Mouse (Mus musculus) spleen, adult 2 months (tissue): ENCODE measurements around the gene Gm35315.

Source experiments
- CTCF ChIP-seq: fragments of 200-500 bp; IDR thresholded peaks from 2 replicates; pipeline ENCODE4 v1.5.1; 2011; ENCODE audit warnings: mild to moderate bottlenecking, inconsistent platforms; ENCODE audit not compliant: insufficient read depth, insufficient read length, insufficient replicate concordance; ENCODE audit errors: extremely low read depth
- POLR2A ChIP-seq: fragments of 200-500 bp; IDR thresholded peaks from 2 replicates; pipeline ENCODE4 v1.6.1; 2011; ENCODE audit warnings: low read depth, low read length, inconsistent platforms

DNA sequence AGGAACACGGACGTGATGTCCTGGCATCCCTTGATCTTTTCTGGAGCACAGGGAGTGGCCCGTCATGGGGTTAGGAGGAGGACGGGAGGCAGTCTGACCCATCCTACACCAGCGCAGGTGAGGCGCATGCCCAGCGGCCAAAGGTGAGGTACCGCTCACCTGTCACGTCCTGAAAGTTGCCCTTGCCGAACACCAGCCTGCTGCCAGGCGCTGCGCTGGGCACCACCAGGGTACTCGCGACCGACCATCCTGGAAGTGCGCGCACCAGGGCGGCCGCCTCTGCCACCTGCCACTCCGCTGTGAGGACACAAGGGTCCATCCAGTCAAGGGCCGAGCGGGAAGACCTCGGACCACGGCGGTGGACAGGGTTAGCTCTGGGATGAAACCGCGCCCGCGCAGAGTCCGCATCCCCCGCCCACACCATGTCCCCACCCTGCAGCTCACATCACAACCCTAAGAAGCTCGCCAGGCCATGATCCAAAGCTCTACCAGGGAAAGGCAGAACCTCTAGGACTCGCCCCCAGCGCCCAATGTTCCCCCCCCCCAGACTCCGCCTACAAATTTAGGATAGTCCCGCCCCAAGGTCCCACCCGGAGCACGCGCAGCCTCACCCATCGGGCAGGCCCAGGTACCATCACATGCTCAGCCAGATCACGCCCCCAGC, 12.8 kb upstream of the Gm35315 start:
- TF ChIP-seq CTCF (no peak), POLR2A (no peak)
